Mouse (Mus musculus) ES-E14 (cell line): ENCODE data around the gene Olfr1016. TPM values are rescaled to one million over a fixed set of nuclear protein-coding genes. Genes with fewer than 3 reads are reported as not detected.

ENCODE experiments used
- DNase-seq: peaks from one replicate; pipeline ENCODE4 v3.0.0-alpha.2; 2013; ENCODE audit warnings: low read depth, low spot score
- H3K27ac ChIP-seq: 2 replicates; pipeline ENCODE4 v1.5.1; 2012; ENCODE audit warnings: low read depth, mild to moderate bottlenecking, low read length, moderate library complexity, mixed read lengths; ENCODE audit not compliant: poor library complexity, insufficient read depth, severe bottlenecking
- H3K36me3 ChIP-seq: 2 replicates; pipeline ENCODE4 v1.6.1; 2012; ENCODE audit warnings: mild to moderate bottlenecking, low read length, moderate library complexity, mixed read lengths; ENCODE audit not compliant: control insufficient read depth, poor library complexity, insufficient read depth, severe bottlenecking
- H3K4me1 ChIP-seq, 2 experiments: fragments of 150-350 bp in 1 of 2; sonication (generic) in 1 of 2; 2 replicates each; pipeline ENCODE4 v1.6.1; 2012; ENCODE audit warnings: low read length in 2 of 2, mild to moderate bottlenecking in 1 of 2, mixed read lengths in 1 of 2; ENCODE audit not compliant: control insufficient read depth in 2 of 2, insufficient read depth in 2 of 2, poor library complexity in 1 of 2
- H3K4me3 ChIP-seq, 2 experiments: fragments of 150-350 bp in 1 of 2; sonication (generic) in 1 of 2; 2 replicates each; pipeline ENCODE4 v1.5.1; 2012; ENCODE audit warnings: low read length in 2 of 2, low read depth in 1 of 2, mild to moderate bottlenecking in 1 of 2, mixed read lengths in 1 of 2; ENCODE audit not compliant: insufficient read depth in 1 of 2, poor library complexity in 1 of 2, severe bottlenecking in 1 of 2
- H3K9ac ChIP-seq: 2 replicates; pipeline ENCODE4 v1.6.1; 2012; ENCODE audit warnings: low read depth, mild to moderate bottlenecking, low read length, mixed read lengths; ENCODE audit not compliant: poor library complexity, insufficient read depth, severe bottlenecking
- H3K9me3 ChIP-seq: fragments of 150-350 bp; sonication (generic); 2 replicates; pipeline ENCODE4 v1.6.1; 2012; ENCODE audit warnings: low read depth, mild to moderate bottlenecking, low read length; ENCODE audit not compliant: control insufficient read depth, insufficient read depth
- CHD2 ChIP-seq: IDR thresholded peaks from 2 replicates; pipeline ENCODE4 v1.6.1; 2014; ENCODE audit warnings: mild to moderate bottlenecking, low read depth, low read length, inconsistent platforms
- HCFC1 ChIP-seq: IDR thresholded peaks from 2 replicates; pipeline ENCODE4 v1.6.1; 2012; ENCODE audit warnings: low read length, inconsistent platforms, borderline replicate concordance; ENCODE audit not compliant: insufficient read depth
- MAFK ChIP-seq: IDR thresholded peaks from 2 replicates; pipeline ENCODE4 v1.6.1; 2014; ENCODE audit warnings: mild to moderate bottlenecking, low read depth, low read length, inconsistent platforms; ENCODE audit not compliant: insufficient read depth
- ZC3H11A ChIP-seq: IDR thresholded peaks from 2 replicates; pipeline ENCODE4 v1.6.1; 2012; ENCODE audit warnings: low read depth, mild to moderate bottlenecking, inconsistent platforms, low read length, borderline replicate concordance
- ZNF384 ChIP-seq: IDR thresholded peaks from 2 replicates; pipeline ENCODE4 v1.6.1; 2012; ENCODE audit warnings: low read depth, low read length, inconsistent platforms
- in situ Hi-C, 2 experiments: fragments of 600-800 bp; cut with MboI; formaldehyde crosslinking; loops; one replicate each; pipeline ENCODE4 v1.15.1; 2025; ENCODE audit warnings: low sequenced_read_pairs in 2 of 2, inconsistent platforms in 1 of 2; ENCODE audit not compliant: unreplicated experiment in 2 of 2
- total RNA-seq: library from RNA; depleted of rRNA; stranded (reverse); fragments of 300-350 nt; gene quantifications from 2 replicates; pipeline ENCODE4 v1.2.3, GENCODE M21; 2012

Gene Olfr1016
- total RNA-seq, 1 experiment = not detected

- no peak overlapping the region for H3K4me3 ChIP-seq
- H3K36me3 ChIP-seq = no peaks in the 10 kb centered on the region
- H3K9ac ChIP-seq = no peak overlapping the region
- H3K9me3 ChIP-seq = no peaks in the 10 kb centered on the region
- H3K27ac ChIP-seq = no peak overlapping the region
- TF ChIP-seq HCFC1 = no peak
- TF ChIP-seq MAFK = no peak
- TF ChIP-seq CHD2 = no peak
- TF ChIP-seq ZNF384 = no peak
- TF ChIP-seq ZC3H11A = no peak
- no peaks in the 10 kb centered on the region for H3K4me1 ChIP-seq
- no peak for DNase-seq
- in situ Hi-C loops = no loop called here
Measured at GRCm38 (mm10) chr2:85792331-85792730, 10.0 kb downstream of the Olfr1016 start.

- no peaks in the 10 kb centered on the region for H3K9me3 ChIP-seq
- H3K27ac ChIP-seq = no peak within 1 kb of the TSS
- in situ Hi-C loops = no loop called here
- TF ChIP-seq ZNF384 = no peak
- no peak for TF ChIP-seq ZC3H11A
- no peak for TF ChIP-seq MAFK
- no peak for TF ChIP-seq HCFC1
- TF ChIP-seq CHD2 = no peak
- no peaks in the 10 kb centered on the region for H3K36me3 ChIP-seq
- no peak within 1 kb of the TSS for H3K9ac ChIP-seq
- H3K4me3 ChIP-seq = no peak within 1 kb of the TSS
- no peak for DNase-seq
- no peaks in the 10 kb centered on the region for H3K4me1 ChIP-seq
Measured at GRCm38 (mm10) chr2:85781717-85782116, 20.6 kb downstream of the Olfr1016 start, which contains the start of gene Olfr1015. TSS of gene Olfr1015 (plus strand) at chr2:85782017.

- H3K4me3 ChIP-seq = no peak within 1 kb of the TSS
- no peak within 1 kb of the TSS for H3K9ac ChIP-seq
- no peak within 1 kb of the TSS for H3K27ac ChIP-seq
- TF ChIP-seq ZC3H11A (no peak), ZNF384 (no peak), CHD2 (no peak), HCFC1 (no peak), MAFK (no peak)
- in situ Hi-C loops = no loop called here
- H3K36me3 ChIP-seq = no peaks in the 10 kb centered on the region
- H3K4me1 ChIP-seq = no peaks in the 10 kb centered on the region
- DNase-seq = no peak
- no peaks in the 10 kb centered on the region for H3K9me3 ChIP-seq
Measured at GRCm38 (mm10) chr2:85772413-85772812, 29.9 kb downstream of the Olfr1016 start, which contains the start of gene Olfr1014. TSS of gene Olfr1014 (plus strand) at chr2:85772713.

GRCm38 (mm10) chr2:85766798-85767197 lies 35.5 kb downstream of the Olfr1016 start, which contains the start of gene Olfr1013:
TSS of gene Olfr1013 (plus strand) at chr2:85767098.
- H3K9me3 ChIP-seq = no peaks in the 10 kb centered on the region
- no peaks in the 10 kb centered on the region for H3K36me3 ChIP-seq
- H3K4me1 ChIP-seq = no peaks in the 10 kb centered on the region
- TF ChIP-seq MAFK (no peak), ZC3H11A (no peak), CHD2 (no peak), HCFC1 (no peak), ZNF384 (no peak)
- no peak for DNase-seq
- in situ Hi-C loops = no loop called here
- H3K9ac ChIP-seq = no peak within 1 kb of the TSS
- H3K27ac ChIP-seq = no peak within 1 kb of the TSS
- H3K4me3 ChIP-seq = no peak within 1 kb of the TSS

GRCm38 (mm10) chr2:85762666-85763065 lies 39.7 kb downstream of the Olfr1016 start, which contains the start of gene Olfr1012:
TSS of gene Olfr1012 (minus strand) at chr2:85762766.
- Histone ChIP-seq H3K4me3 (no peak within 1 kb of the TSS), H3K36me3 (no peaks in the 10 kb centered on the region), H3K4me1 (no peaks in the 10 kb centered on the region), H3K9me3 (no peaks in the 10 kb centered on the region), H3K27ac (no peak within 1 kb of the TSS), H3K9ac (no peak within 1 kb of the TSS)
- in situ Hi-C loops = no loop called here
- TF ChIP-seq HCFC1 (no peak), ZC3H11A (no peak), MAFK (no peak), ZNF384 (no peak), CHD2 (no peak)
- DNase-seq = no peak
